Mouse (Mus musculus) MEL (cell line): ENCODE data around the gene Fzd4.

Source experiments
- BHLHE40 ChIP-seq: IDR thresholded peaks from 2 replicates; pipeline ENCODE4 v1.6.1; 2012; ENCODE audit warnings: low read depth, mild to moderate bottlenecking, inconsistent platforms, low read length, improper control_type of control experiment, borderline replicate concordance
- CHD1 ChIP-seq: IDR thresholded peaks from 2 replicates; pipeline ENCODE4 v1.6.1; 2012; ENCODE audit warnings: low read depth, mild to moderate bottlenecking, inconsistent platforms, low read length, improper control_type of control experiment
- CHD2 ChIP-seq: IDR thresholded peaks from 2 replicates; pipeline ENCODE4 v1.6.1; 2011; ENCODE audit warnings: low read length, improper control_type of control experiment
- CTCF ChIP-seq, 3 experiments: IDR thresholded peaks in 2 of 3; conservative IDR thresholded peaks in 1 of 3; 2 replicates each; pipeline ENCODE4 v1.5.1; 2011 to 2012; ENCODE audit warnings: low read length in 3 of 3, low read depth in 2 of 3, mild to moderate bottlenecking in 2 of 3, improper control_type of control experiment in 1 of 3, inconsistent platforms in 1 of 3, mixed read lengths in 1 of 3, moderate library complexity in 1 of 3; ENCODE audit not compliant: control insufficient read depth in 1 of 3, insufficient read depth in 1 of 3, poor library complexity in 1 of 3, severe bottlenecking in 1 of 3
- ELF1 ChIP-seq: IDR thresholded peaks from 2 replicates; pipeline ENCODE4 v1.6.1; 2014; ENCODE audit warnings: low read depth, mild to moderate bottlenecking, inconsistent platforms, low read length, improper control_type of control experiment, moderate library complexity
- MAX ChIP-seq: IDR thresholded peaks from 2 replicates; pipeline ENCODE4 v1.6.1; 2011; ENCODE audit warnings: low read length, improper control_type of control experiment

- TF ChIP-seq ELF1: no peak
- no peak for TF ChIP-seq CHD2
- no peak for TF ChIP-seq CTCF (IDR thresholded peaks at IDR 0.05 in 2 of 3, conservative IDR thresholded peaks at IDR 0.05 in 1 of 3; ENCODE audit: control insufficient read depth in 1 of 3, insufficient read depth in 1 of 3, low read depth in 2 of 3, low read length in 3 of 3, poor library complexity in 1 of 3, severe bottlenecking in 1 of 3)
- no peak for TF ChIP-seq MAX
- TF ChIP-seq BHLHE40: no peak
- no peak for TF ChIP-seq CHD1
Measured at GRCm38 (mm10) chr7:89422650-89423049, 18.5 kb downstream of the Fzd4 start.
